Mouse (Mus musculus) heart, embryonic 16.5 days (tissue): Measurements from ENCODE around the gene Tmem269. TPM values are rescaled to one million over a fixed set of nuclear protein-coding genes. Genes with fewer than 3 reads are reported as not detected.

ENCODE experiments used
- ATAC-seq: fragments of 200-750 bp; cut with Nextera tagmentation; replicated peaks from 2 replicates; pipeline ENCODE4 v1.8.0; 2017; ENCODE audit warnings: moderate number of reproducible peaks; ENCODE audit not compliant: insufficient read depth, low FRiP score; ENCODE audit errors: extremely low read depth
- H3K27ac ChIP-seq: fragments of 300-500 bp; sonication (generic); 2 replicates; pipeline ENCODE4 v1.5.1; 2014; ENCODE audit warnings: mild to moderate bottlenecking, low read length, control low read depth, moderate library complexity
- H3K27me3 ChIP-seq: fragments of 300-500 bp; sonication (generic); 2 replicates; pipeline ENCODE4 v1.6.1; 2014; ENCODE audit warnings: low read length, mixed read lengths; ENCODE audit not compliant: control insufficient read depth, insufficient read depth
- H3K36me3 ChIP-seq: fragments of 300-500 bp; sonication (generic); 2 replicates; pipeline ENCODE4 v1.6.1; 2014; ENCODE audit not compliant: control insufficient read depth, insufficient read depth
- H3K4me1 ChIP-seq: fragments of 300-500 bp; sonication (generic); 2 replicates; pipeline ENCODE4 v1.6.1; 2014; ENCODE audit warnings: low read length, mixed read lengths; ENCODE audit not compliant: control insufficient read depth, insufficient read depth
- H3K4me2 ChIP-seq: fragments of 300-500 bp; sonication (generic); 2 replicates; pipeline ENCODE4 v1.6.1; 2014; ENCODE audit warnings: low read depth, mild to moderate bottlenecking, control low read depth, low read length
- H3K4me3 ChIP-seq: fragments of 300-500 bp; sonication (generic); 2 replicates; pipeline ENCODE4 v1.5.1; 2014; ENCODE audit warnings: mild to moderate bottlenecking, control low read depth, low read length
- H3K9ac ChIP-seq: fragments of 300-500 bp; sonication (generic); 2 replicates; pipeline ENCODE4 v1.6.1; 2014; ENCODE audit warnings: low read length, control low read depth
- H3K9me3 ChIP-seq: fragments of 300-500 bp; sonication (generic); replicated peaks from 2 replicates; pipeline ENCODE4 v1.6.1; 2016; ENCODE audit warnings: low read length; ENCODE audit not compliant: control insufficient read depth
- WGBS: fragments of 180-500 bp; shearing (Covaris S2); extraction: QIAGEN DNeasy Blood & Tissue Kit; methylation state at CpG from one replicate; pipeline ENCODE4 v1.1.7; 2014; 5-methylcytosine and 5-hydroxymethylcytosine counted together
- polyA plus RNA-seq: library from polyadenylated mRNA; unstranded; fragments of >200 nt; fragmentation: Nextera tagmentation; extraction: Ambion mirVana; gene quantifications from 2 replicates; pipeline ENCODE4 v1.2.1, GENCODE M21; 2015

The Tmem269 gene
- polyA plus RNA-seq, 1 experiment from 2014 or later: 0.22 TPM

DNA sequence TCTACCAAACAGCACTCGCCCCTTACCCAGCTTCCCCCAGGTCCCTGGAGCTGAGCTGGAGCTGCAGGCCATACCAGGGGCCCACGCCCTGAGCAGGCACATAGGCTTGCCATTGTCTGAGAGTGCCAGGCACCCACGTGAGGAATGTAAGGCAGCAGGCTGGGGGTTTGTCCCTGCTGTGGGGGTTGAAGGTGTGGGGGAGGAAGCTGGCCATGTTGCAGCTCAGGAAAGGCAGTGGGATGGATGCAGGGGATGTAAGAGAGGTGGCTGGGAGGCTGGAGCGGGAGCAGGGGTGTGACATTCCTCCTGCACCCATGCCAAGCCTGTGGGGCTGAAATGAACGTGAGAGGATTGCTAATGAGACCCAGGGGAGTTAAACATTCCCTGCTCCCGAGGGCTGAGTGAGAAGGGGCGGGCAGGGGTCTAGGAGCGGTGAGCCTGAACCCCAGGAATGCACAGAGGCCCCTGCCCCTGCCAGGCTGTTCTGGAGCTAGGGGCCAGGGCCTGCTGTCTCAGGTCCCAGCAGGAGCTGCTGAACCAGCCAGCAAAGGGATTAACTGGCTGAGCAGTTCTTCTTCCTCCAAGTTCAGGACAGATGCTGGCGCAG, 36.1 kb upstream of the Tmem269 start:
- no peak overlapping the region for H3K4me2 ChIP-seq
- no peaks in the 10 kb centered on the region for H3K36me3 ChIP-seq
- 0 out of 2 replicates have a peak overlapping the region, but pooled peaks have one; percentile 0 for H3K9ac ChIP-seq
- no peaks in the 10 kb centered on the region for H3K9me3 ChIP-seq
- H3K27me3 ChIP-seq: no peaks in the 10 kb centered on the region
- no peak for ATAC-seq
- WGBS: 32% methylated on average over 9 of the region's 9 CpGs
- H3K4me1 ChIP-seq: peaks cover 4% of the 10 kb centered on the region
- no peak overlapping the region for H3K27ac ChIP-seq
- no peak overlapping the region for H3K4me3 ChIP-seq

DNA sequence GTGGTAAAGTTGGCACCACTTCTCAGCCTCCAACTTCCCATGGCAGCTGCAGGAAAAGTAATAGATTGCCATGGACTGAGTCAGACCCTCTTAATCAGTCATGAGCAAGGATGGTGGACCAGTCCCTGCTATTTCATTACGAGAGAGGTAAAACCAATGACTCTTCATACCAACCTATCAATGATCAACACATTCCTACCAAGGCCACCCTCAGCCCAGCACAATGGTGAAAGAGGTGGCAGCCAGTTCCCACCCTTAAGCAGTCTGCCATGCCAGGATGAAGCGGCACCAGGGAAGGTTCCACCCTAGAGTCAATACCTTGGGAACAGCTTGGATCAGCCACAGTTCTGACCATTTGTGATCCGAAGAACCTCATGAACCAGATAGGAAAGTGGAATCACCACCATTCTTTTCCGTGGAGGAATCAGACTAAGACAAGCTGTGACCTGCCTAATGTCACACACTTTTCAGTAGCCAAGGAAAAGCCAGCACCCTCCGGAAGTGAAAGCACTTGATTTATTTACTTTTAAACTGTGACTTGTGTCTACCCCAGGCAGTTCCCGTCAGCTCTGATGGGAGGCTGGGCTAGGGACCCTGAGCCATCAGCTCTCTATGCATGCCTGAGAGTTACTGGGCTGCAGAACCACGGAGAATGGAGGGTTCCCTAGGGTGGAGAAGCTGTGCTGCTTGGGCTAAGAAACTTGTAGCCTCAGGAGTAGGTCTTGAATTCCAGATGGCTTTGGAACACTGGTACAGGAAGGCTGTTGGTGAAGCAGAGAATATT, 34.2 kb upstream of the Tmem269 start:
- no peak for ATAC-seq
- WGBS: 54% methylated on average over 7 of the region's 7 CpGs
- no peak overlapping the region for H3K9ac ChIP-seq

DNA sequence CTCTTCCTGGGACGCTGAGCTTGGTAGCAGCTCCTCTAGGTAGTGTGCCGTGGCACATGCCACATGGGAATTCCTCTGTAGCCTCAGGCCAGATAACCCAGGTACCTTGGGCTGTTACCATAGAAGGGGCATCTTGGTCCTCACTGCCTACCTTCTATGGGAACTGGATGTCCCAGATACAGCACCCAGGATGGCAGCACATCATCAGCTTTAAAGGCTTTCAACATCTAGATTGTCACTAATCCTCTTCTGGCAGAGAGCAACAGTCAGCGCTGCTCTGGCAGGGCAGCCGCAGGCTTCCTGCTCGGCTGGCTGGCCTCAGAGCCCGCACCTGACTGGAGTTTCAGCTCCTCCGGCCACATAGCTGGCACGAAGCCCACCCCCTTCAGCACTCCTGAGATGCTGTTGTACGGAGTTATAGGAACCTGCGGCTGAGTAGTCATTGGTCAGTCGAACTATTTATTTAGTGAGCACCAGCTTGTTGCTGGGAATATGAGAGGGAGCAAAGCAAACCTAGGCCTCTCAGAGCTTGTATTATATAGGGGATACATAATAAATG, 30.5 kb upstream of the Tmem269 start:
- no peaks in the 10 kb centered on the region for H3K27me3 ChIP-seq
- no peak overlapping the region for H3K4me3 ChIP-seq
- ATAC-seq: no peak
- H3K9me3 ChIP-seq: no peaks in the 10 kb centered on the region
- no peak overlapping the region for H3K4me2 ChIP-seq
- 61% methylated on average over 11 of the region's 11 CpGs for WGBS
- no peak overlapping the region for H3K9ac ChIP-seq
- H3K4me1 ChIP-seq: peaks cover 21% of the 10 kb centered on the region
- peaks cover 8% of the 10 kb centered on the region; the same call in 1 of the 2 replicates for H3K36me3 ChIP-seq
- peak overlapping the region; percentile 41; the same call in 1 of the 2 replicates for H3K27ac ChIP-seq

More for the DNA sequence above, 34.2 kb upstream of the Tmem269 start:
- no peaks in the 10 kb centered on the region for H3K27me3 ChIP-seq
- no peaks in the 10 kb centered on the region for H3K9me3 ChIP-seq
- no peak overlapping the region for H3K27ac ChIP-seq
- H3K4me3 ChIP-seq: no peak overlapping the region
- peaks cover 11% of the 10 kb centered on the region for H3K4me1 ChIP-seq
- peaks cover 4% of the 10 kb centered on the region; the same call in 1 of the 2 replicates for H3K36me3 ChIP-seq
- H3K4me2 ChIP-seq: no peak overlapping the region

DNA sequence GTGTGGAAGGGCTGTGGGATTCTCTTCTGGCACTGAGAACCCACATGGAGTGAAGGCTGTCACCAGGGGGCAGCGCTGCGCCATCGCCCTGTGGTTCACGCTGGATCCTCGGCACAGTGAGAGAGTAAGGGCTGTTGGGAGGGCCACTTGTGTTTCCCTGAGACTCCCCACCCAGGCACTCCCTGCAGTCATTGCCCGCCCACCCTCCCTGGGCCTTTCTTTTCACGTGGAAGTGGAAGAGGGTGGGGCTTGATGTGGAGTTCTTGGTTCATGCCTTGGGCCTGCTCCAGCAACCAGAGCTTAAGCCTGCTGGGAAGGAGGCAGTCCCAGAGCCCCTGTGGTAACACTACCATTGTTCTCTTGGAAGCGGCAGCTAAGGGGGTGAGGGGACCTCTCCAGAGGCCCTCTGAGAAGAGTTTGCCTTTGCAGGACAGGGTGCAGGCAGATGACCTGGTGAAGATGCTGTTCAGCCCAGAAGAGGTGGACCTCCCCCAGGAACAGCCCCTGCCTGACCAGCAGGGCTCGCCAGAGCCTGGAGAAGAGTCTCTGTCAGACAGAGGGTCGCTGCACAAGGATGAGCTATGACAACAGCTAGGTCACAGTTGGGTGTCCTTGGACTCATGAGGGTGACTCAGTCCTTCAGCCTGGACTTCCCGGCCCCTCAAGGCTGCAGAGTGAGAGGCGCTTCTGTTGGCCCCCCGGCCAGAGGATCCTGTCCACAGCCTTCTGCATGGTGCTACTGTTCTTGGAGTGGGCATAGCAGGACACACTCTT, 29.6 kb upstream of the Tmem269 start:
- 39% methylated on average over 13 of the region's 13 CpGs for WGBS
- H3K4me2 ChIP-seq: no peak overlapping the region
- H3K9me3 ChIP-seq: no peaks in the 10 kb centered on the region
- ATAC-seq: peak; percentile 53
- no peak overlapping the region for H3K4me3 ChIP-seq
- H3K9ac ChIP-seq: no peak overlapping the region
- peak overlapping the region; percentile 41; the same call in 1 of the 2 replicates for H3K27ac ChIP-seq
- H3K4me1 ChIP-seq: peaks cover 21% of the 10 kb centered on the region
- H3K27me3 ChIP-seq: no peaks in the 10 kb centered on the region
- H3K36me3 ChIP-seq: peaks cover 10% of the 10 kb centered on the region; the same call in 1 of the 2 replicates

DNA sequence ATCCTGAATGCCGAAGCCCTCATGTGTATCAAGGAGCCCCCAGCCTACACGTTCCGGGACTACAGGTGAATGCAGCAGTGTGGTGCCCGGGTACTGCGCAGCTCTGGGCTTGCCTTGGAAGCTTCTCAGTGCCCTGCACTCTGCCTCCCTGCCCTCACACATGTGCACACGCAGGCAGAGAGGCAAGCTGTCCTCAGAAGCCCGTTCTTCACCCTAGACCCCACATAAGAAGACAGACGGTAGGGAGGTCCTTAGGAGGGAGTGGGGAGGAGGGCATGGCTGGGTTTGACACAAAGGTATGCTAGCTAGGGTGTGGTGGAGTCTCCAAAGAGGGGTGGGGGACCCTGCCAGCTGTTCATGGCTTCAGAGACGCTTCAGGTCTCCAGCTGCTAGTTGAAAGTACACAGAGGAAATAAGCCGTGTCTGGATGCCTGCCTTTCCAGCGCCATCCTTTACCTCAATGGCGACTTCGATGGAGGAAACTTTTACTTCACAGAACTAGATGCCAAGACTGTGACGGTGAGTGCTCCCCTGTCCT, 28.7 kb upstream of the Tmem269 start:
- no peaks in the 10 kb centered on the region for H3K27me3 ChIP-seq
- H3K9me3 ChIP-seq: no peaks in the 10 kb centered on the region
- H3K4me2 ChIP-seq: no peak overlapping the region
- peaks cover 15% of the 10 kb centered on the region; the same call in 1 of the 2 replicates for H3K36me3 ChIP-seq
- no peak for ATAC-seq
- no peak overlapping the region for H3K27ac ChIP-seq
- H3K9ac ChIP-seq: no peak overlapping the region
- H3K4me1 ChIP-seq: peaks cover 21% of the 10 kb centered on the region
- 72% methylated on average over 14 of the region's 14 CpGs for WGBS
- H3K4me3 ChIP-seq: no peak overlapping the region

DNA sequence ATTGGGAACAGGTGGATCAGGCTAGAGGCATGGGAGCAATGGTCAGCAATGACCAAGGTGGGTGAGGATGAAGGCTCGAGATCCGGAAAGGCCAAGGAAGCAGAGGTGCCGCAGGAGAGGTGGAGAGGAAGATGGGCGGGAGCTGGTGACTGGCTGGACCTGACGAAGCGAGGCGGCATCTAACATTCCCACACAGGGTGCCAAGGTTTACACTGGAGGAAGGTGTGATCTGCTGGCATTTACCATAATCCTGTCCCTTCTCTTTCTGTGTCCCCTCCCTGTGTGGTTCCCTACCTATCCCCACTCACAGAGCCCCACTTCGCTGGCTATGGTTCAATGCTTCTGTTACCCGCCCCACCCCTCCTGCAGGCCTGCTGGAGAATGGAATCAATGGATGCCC, 27.9 kb upstream of the Tmem269 start:
- Histone ChIP-seq H3K9ac (no peak overlapping the region), H3K27me3 (no peaks in the 10 kb centered on the region), H3K27ac (peak overlapping the region; percentile 30; the same call in 1 of the 2 replicates), H3K9me3 (no peaks in the 10 kb centered on the region), H3K4me3 (no peak overlapping the region), H3K4me2 (no peak overlapping the region), H3K36me3 (peaks cover 15% of the 10 kb centered on the region; the same call in 1 of the 2 replicates), H3K4me1 (peaks cover 21% of the 10 kb centered on the region)
- WGBS: 80% methylated on average over 9 of the region's 9 CpGs
- ATAC-seq: no peak

DNA sequence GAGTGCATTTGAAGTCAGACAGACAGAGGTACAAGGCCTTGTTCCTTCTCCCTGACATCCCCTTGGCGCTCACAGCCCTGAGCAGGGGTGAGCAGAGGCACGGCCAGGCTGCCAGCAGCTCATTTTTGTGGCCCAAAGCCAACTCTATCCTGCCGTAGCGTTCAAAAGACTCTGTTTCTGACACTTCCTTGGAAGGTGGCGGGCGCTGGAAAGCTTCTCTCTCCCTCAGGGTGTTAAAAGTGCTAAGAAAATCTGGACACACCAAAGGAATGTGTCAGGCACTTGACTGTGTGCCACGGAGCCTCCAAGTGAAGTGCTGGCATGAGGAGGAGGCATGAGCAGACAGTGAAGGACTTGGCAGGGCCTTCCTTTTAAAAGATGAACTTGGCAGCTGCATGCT, 27.5 kb upstream of the Tmem269 start:
- Histone ChIP-seq H3K9ac (no peak overlapping the region), H3K27me3 (no peaks in the 10 kb centered on the region), H3K4me2 (no peak overlapping the region), H3K9me3 (no peaks in the 10 kb centered on the region), H3K4me3 (no peak overlapping the region), H3K36me3 (peaks cover 15% of the 10 kb centered on the region; the same call in 1 of the 2 replicates), H3K27ac (peak overlapping the region; percentile 30; the same call in 1 of the 2 replicates), H3K4me1 (peaks cover 21% of the 10 kb centered on the region)
- ATAC-seq: peak; percentile 32; the same call in 1 of the 2 replicates
- WGBS: 30% methylated on average over 7 of the region's 7 CpGs

DNA sequence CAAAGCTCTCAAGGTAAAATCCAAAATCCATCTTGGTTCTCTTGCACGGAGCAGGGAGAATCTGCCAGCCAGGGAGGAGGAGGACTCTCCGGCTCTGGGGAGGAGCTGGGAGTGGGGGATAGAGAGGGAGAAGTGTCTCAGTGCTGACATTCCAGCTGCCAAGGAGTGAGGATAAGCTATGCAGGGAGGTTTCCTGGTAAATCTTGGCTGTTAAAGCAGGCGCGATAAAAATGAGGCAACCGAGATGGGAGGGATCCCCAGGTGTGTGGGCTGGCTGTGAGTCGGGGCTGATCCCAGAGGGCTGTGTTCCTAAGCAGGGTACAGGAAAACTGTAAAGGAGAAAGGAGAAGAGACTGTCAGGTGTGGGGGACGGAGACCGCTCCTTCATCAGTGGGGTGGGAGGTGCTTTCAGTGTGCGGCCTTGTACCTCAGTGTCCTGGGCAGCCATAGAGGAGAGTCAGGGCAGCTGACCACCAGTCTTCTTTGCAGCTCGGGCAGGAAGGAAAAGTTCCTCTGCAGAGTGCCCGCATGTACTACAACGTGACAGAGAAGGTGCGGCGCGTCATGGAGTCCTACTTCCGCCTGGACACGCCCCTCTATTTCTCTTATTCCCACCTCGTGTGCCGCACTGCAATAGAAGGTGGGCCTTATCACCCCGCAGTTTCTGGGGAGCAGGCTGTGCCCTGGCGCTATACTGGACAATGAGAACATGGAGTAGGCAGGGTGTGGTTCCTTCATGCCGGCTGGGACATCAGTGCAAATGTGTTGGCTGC, 26.6 kb upstream of the Tmem269 start:
- no peaks in the 10 kb centered on the region for H3K27me3 ChIP-seq
- peaks cover 21% of the 10 kb centered on the region for H3K4me1 ChIP-seq
- ATAC-seq: no peak
- peaks cover 15% of the 10 kb centered on the region; the same call in 1 of the 2 replicates for H3K36me3 ChIP-seq
- no peak overlapping the region for H3K9ac ChIP-seq
- H3K4me3 ChIP-seq: no peak overlapping the region
- H3K9me3 ChIP-seq: no peaks in the 10 kb centered on the region
- WGBS: 67% methylated on average over 22 of the region's 22 CpGs
- peak overlapping the region; percentile 30; the same call in 1 of the 2 replicates for H3K27ac ChIP-seq
- no peak overlapping the region for H3K4me2 ChIP-seq
